Mouse (Mus musculus): ENCODE data around the gene Plcb2. TPM values are rescaled to one million over a fixed set of nuclear protein-coding genes. Genes with fewer than 3 reads are reported as not detected.

The Plcb2 gene
- polyA plus RNA-seq, 1 experiment from 2014 or later, result 1.4 TPM

- H3K36me3 ChIP-seq, result no peaks in the 10 kb centered on the region
- peaks cover 61% of the 10 kb centered on the region for H3K4me1 ChIP-seq
- no peak for DNase-seq (ENCODE audit: low spot score)
- H3K27ac ChIP-seq, result peak within 1 kb of the TSS; percentile 63
- H3K9me3 ChIP-seq, result no peaks in the 10 kb centered on the region
- WGBS, result 2% methylated on average over 50 of the region's 50 CpGs
- H3K27me3 ChIP-seq (ENCODE audit: insufficient read depth, poor library complexity, severe bottlenecking), result peaks cover 100% of the 10 kb centered on the region
- peak within 1 kb of the TSS; percentile 61 for H3K4me3 ChIP-seq
Measured at GRCm38 (mm10) chr2:118703913-118704730, 24.1 kb downstream of the Plcb2 start, which contains the start of gene Ankrd63. TSS of gene Ankrd63 (minus strand) at chr2:118703963.

- no peaks in the 10 kb centered on the region for H3K9me3 ChIP-seq
- peaks cover 59% of the 10 kb centered on the region for H3K4me1 ChIP-seq
- H3K27me3 ChIP-seq (ENCODE audit: insufficient read depth, poor library complexity, severe bottlenecking), result peaks cover 99% of the 10 kb centered on the region
- peak overlapping the region; percentile 63 for H3K27ac ChIP-seq
- no peaks in the 10 kb centered on the region for H3K36me3 ChIP-seq
- H3K4me3 ChIP-seq, result peak overlapping the region; percentile 61
- no peak for DNase-seq (ENCODE audit: low spot score)
- under 1% methylated on average over 93 of the region's 93 CpGs for WGBS
Measured at GRCm38 (mm10) chr2:118702883-118703761, 25.1 kb downstream of the Plcb2 start.

- WGBS, result 4% methylated on average over 51 of the region's 51 CpGs
- no peaks in the 10 kb centered on the region for H3K36me3 ChIP-seq
- no peak for DNase-seq (ENCODE audit: low spot score)
- H3K27me3 ChIP-seq (ENCODE audit: insufficient read depth, poor library complexity, severe bottlenecking), result peaks cover 99% of the 10 kb centered on the region
- H3K4me3 ChIP-seq, result peak overlapping the region; percentile 61
- H3K27ac ChIP-seq, result peak overlapping the region; percentile 63
- H3K9me3 ChIP-seq, result no peaks in the 10 kb centered on the region
- peaks cover 62% of the 10 kb centered on the region for H3K4me1 ChIP-seq
Measured at GRCm38 (mm10) chr2:118701971-118702882, 26.0 kb downstream of the Plcb2 start.

GRCm38 (mm10) chr2:118701161-118701560 lies 27.1 kb downstream of the Plcb2 start:
- H3K4me1 ChIP-seq, result peaks cover 62% of the 10 kb centered on the region
- peak overlapping the region; percentile 52 for H3K4me3 ChIP-seq
- no peak for DNase-seq (ENCODE audit: low spot score)

GRCm38 (mm10) chr2:118700179-118701062 lies 27.8 kb downstream of the Plcb2 start:
- H3K9me3 ChIP-seq, result no peaks in the 10 kb centered on the region
- WGBS, result 2% methylated on average over 32 of the region's 32 CpGs
- DNase-seq (ENCODE audit: low spot score), result peak; percentile 89

More at GRCm38 (mm10) chr2:118701161-118701560, 27.1 kb downstream of the Plcb2 start:
- 8% methylated on average over 5 of the region's 5 CpGs for WGBS
- Histone ChIP-seq H3K36me3 (no peaks in the 10 kb centered on the region), H3K27ac (peak overlapping the region; percentile 9; the same call in 1 of the 2 replicates), H3K27me3 (ENCODE audit: insufficient read depth, poor library complexity, severe bottlenecking) (peaks cover 99% of the 10 kb centered on the region), H3K9me3 (no peaks in the 10 kb centered on the region)

GRCm38 (mm10) chr2:118697955-118698354 lies 30.3 kb downstream of the Plcb2 start:
- Histone ChIP-seq H3K4me3 (no peak overlapping the region), H3K27me3 (ENCODE audit: insufficient read depth, poor library complexity, severe bottlenecking) (peaks cover 99% of the 10 kb centered on the region), H3K27ac (no peak overlapping the region), H3K9me3 (no peaks in the 10 kb centered on the region), H3K36me3 (no peaks in the 10 kb centered on the region), H3K4me1 (peaks cover 40% of the 10 kb centered on the region)
- 45% methylated on average over 7 of the region's 7 CpGs for WGBS
- DNase-seq (ENCODE audit: low spot score), result no peak

More at GRCm38 (mm10) chr2:118700179-118701062, 27.8 kb downstream of the Plcb2 start:
- peaks cover 99% of the 10 kb centered on the region for H3K27me3 ChIP-seq (ENCODE audit: insufficient read depth, poor library complexity, severe bottlenecking)
- H3K4me3 ChIP-seq, result peak overlapping the region; percentile 52
- peak overlapping the region; percentile 9; the same call in 1 of the 2 replicates for H3K27ac ChIP-seq
- no peaks in the 10 kb centered on the region for H3K36me3 ChIP-seq
- peaks cover 61% of the 10 kb centered on the region for H3K4me1 ChIP-seq

- peaks cover 35% of the 10 kb centered on the region for H3K4me1 ChIP-seq
- no peak overlapping the region for H3K4me3 ChIP-seq
- peaks cover 99% of the 10 kb centered on the region for H3K27me3 ChIP-seq (ENCODE audit: insufficient read depth, poor library complexity, severe bottlenecking)
- no peaks in the 10 kb centered on the region for H3K9me3 ChIP-seq
- WGBS, result 36% methylated on average over 5 of the region's 5 CpGs
- DNase-seq (ENCODE audit: low spot score), result no peak
- H3K36me3 ChIP-seq, result no peaks in the 10 kb centered on the region
- no peak overlapping the region for H3K27ac ChIP-seq
Measured at GRCm38 (mm10) chr2:118697311-118697877, 30.8 kb downstream of the Plcb2 start.

- no peak overlapping the region for H3K27ac ChIP-seq
- peaks cover 31% of the 10 kb centered on the region for H3K4me1 ChIP-seq
- peaks cover 99% of the 10 kb centered on the region for H3K27me3 ChIP-seq (ENCODE audit: insufficient read depth, poor library complexity, severe bottlenecking)
Measured at GRCm38 (mm10) chr2:118696451-118697308, 31.6 kb downstream of the Plcb2 start.

GRCm38 (mm10) chr2:118695677-118696232 lies 32.5 kb downstream of the Plcb2 start:
- Histone ChIP-seq H3K27me3 (ENCODE audit: insufficient read depth, poor library complexity, severe bottlenecking) (peaks cover 95% of the 10 kb centered on the region), H3K9me3 (no peaks in the 10 kb centered on the region), H3K4me1 (peaks cover 26% of the 10 kb centered on the region), H3K4me3 (no peak overlapping the region), H3K36me3 (no peaks in the 10 kb centered on the region), H3K27ac (no peak overlapping the region; the same call in 1 of the 2 replicates)
- no peak for DNase-seq (ENCODE audit: low spot score)
- 34% methylated on average over 11 of the region's 11 CpGs for WGBS

More at GRCm38 (mm10) chr2:118696451-118697308, 31.6 kb downstream of the Plcb2 start:
- Histone ChIP-seq H3K9me3 (no peaks in the 10 kb centered on the region), H3K36me3 (no peaks in the 10 kb centered on the region), H3K4me3 (no peak overlapping the region; the same call in 1 of the 2 replicates)
- 43% methylated on average over 21 of the region's 21 CpGs for WGBS
- no peak for DNase-seq (ENCODE audit: low spot score)

GRCm38 (mm10) chr2:118693370-118693966 lies 34.8 kb downstream of the Plcb2 start:
- no peaks in the 10 kb centered on the region for H3K9me3 ChIP-seq
- H3K27me3 ChIP-seq (ENCODE audit: insufficient read depth, poor library complexity, severe bottlenecking), result peaks cover 97% of the 10 kb centered on the region
- H3K4me1 ChIP-seq, result peaks cover 22% of the 10 kb centered on the region
- no peak overlapping the region for H3K27ac ChIP-seq
- WGBS, result 80% methylated on average over 19 of the region's 19 CpGs
- no peak for DNase-seq (ENCODE audit: low spot score)
- H3K36me3 ChIP-seq, result no peaks in the 10 kb centered on the region
- no peak overlapping the region for H3K4me3 ChIP-seq
